Mouse (Mus musculus): ENCODE data around the gene Slc35g1. TPM values are rescaled to one million over a fixed set of nuclear protein-coding genes. Genes with fewer than 3 reads are reported as not detected.

The Slc35g1 gene
- total RNA-seq (2023), result 1 to 10 TPM; 1.1 to 1.5 TPM

DNA sequence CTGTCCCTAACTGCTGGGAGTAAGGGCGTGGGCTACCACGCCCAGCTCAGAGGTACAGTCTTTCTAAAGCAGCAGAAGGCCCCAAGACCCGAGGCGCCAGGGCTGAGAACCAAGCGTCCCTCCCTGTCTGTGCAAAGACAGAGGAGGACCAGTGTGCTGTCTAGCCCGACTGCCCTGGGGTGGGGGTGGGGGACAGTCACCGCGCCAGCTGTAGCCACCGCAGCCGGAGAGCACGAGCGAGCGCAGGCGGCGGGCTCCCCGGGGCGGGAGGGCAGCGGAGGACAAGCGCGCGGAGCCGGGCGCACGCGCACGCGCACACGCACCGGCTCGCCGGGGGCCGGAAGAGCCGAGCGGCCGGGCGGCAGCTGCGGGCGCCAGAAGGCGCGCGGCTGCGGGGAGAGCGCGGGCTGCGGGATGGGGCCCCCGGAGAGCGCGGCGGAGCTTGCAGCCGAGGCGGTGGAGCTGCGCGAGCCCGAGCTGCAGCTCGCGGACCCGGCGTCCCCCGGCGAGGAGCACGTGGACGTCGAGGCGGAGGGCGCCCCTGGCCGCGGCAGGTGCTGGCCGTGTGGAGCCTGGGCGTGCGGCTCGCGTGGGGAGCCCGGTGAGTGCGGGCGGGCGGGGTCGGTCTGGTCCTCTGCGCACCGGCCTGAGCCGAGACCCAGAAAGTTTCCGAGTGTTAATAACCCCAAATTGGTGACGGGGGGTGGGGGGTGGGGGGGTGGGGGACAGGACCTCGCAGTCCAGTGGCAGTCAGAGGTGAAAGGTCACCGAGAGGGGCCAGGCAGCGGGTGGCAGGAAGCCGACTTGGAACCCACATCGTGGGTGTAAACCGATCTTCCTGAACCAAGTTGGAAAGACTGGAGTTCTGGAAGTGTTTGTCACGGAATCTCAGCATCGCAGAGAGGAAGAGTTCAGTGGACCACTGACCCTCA is at the start of gene Slc35g1:
Gene Slc35g1 (plus strand): TSS at position 280 of the 932 bp plus-strand sequence.

Other genes starting within 250 kb of the Slc35g1 start
- 1 to 10 TPM; 5.9 to 9.2 TPM for gene Fra10ac1, start 171.8 kb upstream of the Slc35g1 start, total RNA-seq (2023)
- gene Lgi1, start 131.4 kb upstream of the Slc35g1 start, total RNA-seq (2023), result not detected
- not detected for gene Plce1, start 85.1 kb downstream of the Slc35g1 start, total RNA-seq (2023)